Mouse (Mus musculus) midbrain, embryonic 15.5 days (tissue): ENCODE measurements around the gene Tmem56. TPM values are rescaled to one million over a fixed set of nuclear protein-coding genes. Genes with fewer than 3 reads are reported as not detected.

Experiments
- ATAC-seq: fragments of 200-750 bp; cut with Nextera tagmentation; replicated peaks from 2 replicates; pipeline ENCODE4 v1.8.0; 2017; ENCODE audit warnings: moderate TSS enrichment
- H3K27ac ChIP-seq: fragments of 300-500 bp; sonication (generic); 2 replicates; pipeline ENCODE4 v1.5.1; 2015; ENCODE audit warnings: mild to moderate bottlenecking, inconsistent platforms
- H3K27me3 ChIP-seq: fragments of 300-500 bp; sonication (generic); replicated peaks from 2 replicates; pipeline ENCODE4 v1.6.1; 2015; ENCODE audit warnings: inconsistent platforms
- H3K36me3 ChIP-seq: fragments of 300-500 bp; sonication (generic); replicated peaks from 2 replicates; pipeline ENCODE4 v1.6.1; 2015; ENCODE audit warnings: inconsistent platforms
- H3K4me1 ChIP-seq: fragments of 300-500 bp; sonication (generic); 2 replicates; pipeline ENCODE4 v1.6.1; 2015; ENCODE audit warnings: inconsistent platforms
- H3K4me2 ChIP-seq: fragments of 300-500 bp; sonication (generic); 2 replicates; pipeline ENCODE4 v1.6.1; 2015; ENCODE audit warnings: inconsistent platforms, mild to moderate bottlenecking, moderate library complexity
- H3K4me3 ChIP-seq: fragments of 300-500 bp; sonication (generic); 2 replicates; pipeline ENCODE4 v1.5.1; 2015; ENCODE audit warnings: mild to moderate bottlenecking, inconsistent platforms
- H3K9ac ChIP-seq: fragments of 300-500 bp; sonication (generic); 2 replicates; pipeline ENCODE4 v1.6.1; 2015; ENCODE audit warnings: mild to moderate bottlenecking, inconsistent platforms
- H3K9me3 ChIP-seq: fragments of 300-500 bp; sonication (generic); 2 replicates; pipeline ENCODE4 v1.6.1; 2016; ENCODE audit warnings: inconsistent platforms
- WGBS: fragments of 180-500 bp; shearing (Covaris S2); methylation state at CpG from one replicate; pipeline ENCODE4 v1.1.7; 2015; ENCODE audit warnings: mixed read lengths; 5-methylcytosine and 5-hydroxymethylcytosine counted together
- polyA plus RNA-seq: library from polyadenylated mRNA; unstranded; fragments of >200 nt; fragmentation: Nextera tagmentation; extraction: Ambion mirVana; gene quantifications from 2 replicates; pipeline ENCODE4 v1.2.1, GENCODE M21; 2015

Tmem56 gene
- polyA plus RNA-seq, 1 experiment from 2014 or later, result 2.2 TPM

DNA sequence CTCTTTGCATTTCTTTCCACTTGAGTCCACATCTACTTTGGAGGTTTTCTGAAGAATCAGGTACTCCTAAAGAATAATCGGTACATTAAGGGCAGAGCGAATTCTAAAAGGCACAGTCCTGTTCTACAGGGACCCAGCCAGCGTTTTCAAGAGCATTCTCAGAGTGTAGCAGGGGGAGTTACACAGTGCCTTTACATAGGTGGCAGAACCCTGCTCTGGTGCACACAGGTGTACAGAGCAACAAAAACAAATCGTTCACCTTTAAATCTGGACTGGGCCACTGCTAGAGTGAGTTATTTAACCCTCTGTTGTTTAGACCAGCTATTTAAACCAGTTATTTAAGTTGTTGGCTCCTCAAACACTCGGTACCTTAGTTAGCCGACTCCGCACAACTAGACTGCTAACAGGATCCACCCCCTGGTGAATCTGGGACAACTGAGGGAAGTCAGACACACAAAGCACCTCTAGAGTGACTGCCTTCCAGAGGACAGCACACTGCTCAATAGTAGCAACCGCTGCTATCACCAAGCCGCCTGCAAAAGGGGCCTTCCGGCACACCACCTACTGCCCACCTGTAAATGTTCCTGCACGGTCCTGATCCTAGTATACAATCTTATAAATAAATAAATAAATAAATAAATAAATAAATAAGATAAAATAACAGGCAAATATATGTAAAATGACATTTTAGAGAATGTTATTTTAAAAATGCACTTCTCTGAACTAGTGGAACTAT, 126.3 kb downstream of the Tmem56 start:
- no peaks in the 10 kb centered on the region for H3K27me3 ChIP-seq
- no peak overlapping the region for H3K27ac ChIP-seq
- no peak overlapping the region for H3K9ac ChIP-seq
- H3K4me1 ChIP-seq, result peaks cover 15% of the 10 kb centered on the region
- 0 out of 2 replicates have a peak, but pooled peaks have one; percentile 60 for ATAC-seq
- no peak overlapping the region for H3K4me3 ChIP-seq
- H3K9me3 ChIP-seq, result no peaks in the 10 kb centered on the region
- peak overlapping the region; percentile 34 for H3K4me2 ChIP-seq
- WGBS, result 50% methylated on average over 11 of the region's 11 CpGs
- H3K36me3 ChIP-seq, result no peaks in the 10 kb centered on the region

DNA sequence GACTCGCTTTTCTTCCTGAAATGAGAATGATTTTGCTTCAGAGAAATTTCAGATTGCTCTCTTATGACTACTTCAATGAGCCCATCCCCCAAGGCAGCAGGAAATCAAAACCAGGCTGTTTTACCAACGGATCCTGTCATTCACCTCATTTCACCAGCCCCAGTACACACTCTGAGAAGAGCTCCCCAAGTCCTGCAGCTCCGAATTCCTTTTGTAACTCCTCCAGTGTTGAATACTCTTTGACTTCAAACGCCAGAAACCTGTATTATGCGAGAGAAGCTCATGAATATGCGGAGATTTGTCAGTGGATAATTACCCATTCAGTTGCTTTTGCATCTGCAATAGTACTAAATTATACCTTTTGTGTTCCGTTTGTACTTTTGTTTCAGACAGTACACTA, 126.9 kb downstream of the Tmem56 start:
- ATAC-seq, result peak; percentile 34; the same call in 1 of the 2 replicates
- Histone ChIP-seq H3K9ac (no peak overlapping the region), H3K9me3 (no peaks in the 10 kb centered on the region)

More for the DNA sequence above, 126.9 kb downstream of the Tmem56 start:
- H3K27me3 ChIP-seq, result no peaks in the 10 kb centered on the region
- WGBS, result 19% methylated on average over 7 of the region's 7 CpGs
- no peaks in the 10 kb centered on the region for H3K36me3 ChIP-seq
- H3K4me3 ChIP-seq, result no peak overlapping the region
- H3K27ac ChIP-seq, result 0 out of 2 replicates have a peak overlapping the region, but pooled peaks have one; percentile 44
- peaks cover 15% of the 10 kb centered on the region for H3K4me1 ChIP-seq
- peak overlapping the region; percentile 34 for H3K4me2 ChIP-seq

Other genes starting within 250 kb of the Tmem56 start
- gene Rwdd3, start 111.4 kb downstream of the Tmem56 start, polyA plus RNA-seq, result 4.4 and 5.3 TPM in 2 replicates
- 33.3 and 38.2 TPM in 2 replicates for gene Alg14, start 8.7 kb upstream of the Tmem56 start, polyA plus RNA-seq
- gene Cnn3, start 143.4 kb upstream of the Tmem56 start, polyA plus RNA-seq, result 369 and 402 TPM in 2 replicates
- 1.1 and 1.2 TPM in 2 replicates for gene Slc44a3, start 249.3 kb upstream of the Tmem56 start, polyA plus RNA-seq